Mouse (Mus musculus): ENCODE data around the gene Card19.

GRCm38 (mm10) chr13:49246011-49246410, 30.2 kb upstream of the Card19 start:
- TF ChIP-seq POLR2A (IDR thresholded peaks at IDR 0.05; ENCODE audit: borderline replicate concordance, insufficient read depth, low read length) (no peak), CTCF (IDR thresholded peaks at IDR 0.05; ENCODE audit: borderline replicate concordance, insufficient read depth, low read depth, low read length) (no peak)
